Mouse (Mus musculus) small intestine, adult 2 months (tissue): ENCODE measurements around the gene Tnni1. TPM values are rescaled to one million over a fixed set of nuclear protein-coding genes. Genes with fewer than 3 reads are reported as not detected.
A peak's percentile ranks its signal among the peaks of the same experiment; 100 is the strongest.

Source experiments
- H3K27ac ChIP-seq: fragments of 200-500 bp; 2 replicates; pipeline ENCODE4 v1.5.1; 2012; ENCODE audit warnings: low read depth, low read length, control low read depth, inconsistent platforms; ENCODE audit not compliant: insufficient read depth
- H3K27me3 ChIP-seq: fragments of 200-500 bp; 2 replicates; pipeline ENCODE4 v1.6.1; 2012; ENCODE audit warnings: mild to moderate bottlenecking, moderate library complexity, low read length, inconsistent platforms; ENCODE audit not compliant: control insufficient read depth, insufficient read depth
- H3K36me3 ChIP-seq: fragments of 200-500 bp; 2 replicates; pipeline ENCODE4 v1.6.1; 2012; ENCODE audit warnings: mild to moderate bottlenecking, low read length, control low read depth, inconsistent platforms; ENCODE audit not compliant: control insufficient read depth, insufficient read depth
- H3K4me1 ChIP-seq: fragments of 200-500 bp; 2 replicates; pipeline ENCODE4 v1.6.1; 2012; ENCODE audit warnings: low read length, inconsistent platforms, mixed read lengths; ENCODE audit not compliant: control insufficient read depth, insufficient read depth, insufficient read length
- H3K4me3 ChIP-seq: fragments of 200-500 bp; 2 replicates; pipeline ENCODE4 v1.5.1; 2012; ENCODE audit warnings: low read depth, mild to moderate bottlenecking, control low read depth, inconsistent platforms, low read length, moderate library complexity
- CTCF ChIP-seq: fragments of 200-500 bp; IDR thresholded peaks from 2 replicates; pipeline ENCODE4 v1.5.1; 2012; ENCODE audit warnings: low read depth, mild to moderate bottlenecking, control low read depth, inconsistent platforms, low read length, moderate library complexity, mixed read lengths; ENCODE audit not compliant: insufficient replicate concordance, insufficient read length; ENCODE audit errors: extremely low read depth
- POLR2A ChIP-seq: fragments of 200-500 bp; IDR thresholded peaks from 2 replicates; pipeline ENCODE4 v1.6.1; 2012; ENCODE audit warnings: low read depth, mild to moderate bottlenecking, control low read depth, inconsistent platforms, low read length, moderate library complexity
- WGBS: fragments of 180-500 bp; shearing (Covaris S2); methylation state at CpG from one replicate; pipeline ENCODE4 v1.1.7; 2018; 5-methylcytosine and 5-hydroxymethylcytosine counted together
- polyA plus RNA-seq: library from polyadenylated mRNA; depleted of rRNA; stranded (reverse); fragments of >200 nt; gene quantifications from 2 replicates; pipeline ENCODE4 v1.2.3, GENCODE M21; 2012

Tnni1 gene
- polyA plus RNA-seq, 1 experiment, result 0.42 TPM

- H3K36me3 ChIP-seq, result peaks cover 2% of the 10 kb centered on the region; the same call in 1 of the 2 replicates
- TF ChIP-seq POLR2A (no peak), CTCF (no peak)
- WGBS, result 73% methylated on average over 6 of the region's 6 CpGs
- no peaks in the 10 kb centered on the region for H3K27me3 ChIP-seq
- H3K27ac ChIP-seq, result peak overlapping the region; percentile 67; the same call in 1 of the 2 replicates
- H3K4me3 ChIP-seq, result no peak overlapping the region
- peaks cover 3% of the 10 kb centered on the region; the same call in 1 of the 2 replicates for H3K4me1 ChIP-seq
Measured at GRCm38 (mm10) chr1:135735460-135735859, 43.8 kb upstream of the Tnni1 start.

GRCm38 (mm10) chr1:135744987-135745386 is 34.2 kb upstream of the Tnni1 start:
- H3K4me3 ChIP-seq, result no peak overlapping the region
- TF ChIP-seq CTCF (no peak), POLR2A (no peak)
- no peaks in the 10 kb centered on the region; the same call in 1 of the 2 replicates for H3K4me1 ChIP-seq
- WGBS, result 91% methylated on average over 7 of the region's 7 CpGs
- H3K27me3 ChIP-seq, result no peaks in the 10 kb centered on the region
- H3K27ac ChIP-seq, result no peak overlapping the region
- peaks cover 11% of the 10 kb centered on the region; the same call in 1 of the 2 replicates for H3K36me3 ChIP-seq

- TF ChIP-seq CTCF (no peak), POLR2A (no peak)
- peaks cover 14% of the 10 kb centered on the region; the same call in 1 of the 2 replicates for H3K36me3 ChIP-seq
- WGBS, result 86% methylated on average over 4 of the region's 4 CpGs
Measured at GRCm38 (mm10) chr1:135746248-135746647, 33.0 kb upstream of the Tnni1 start.

GRCm38 (mm10) chr1:135752737-135753348 is 26.4 kb upstream of the Tnni1 start:
- WGBS, result 11% methylated on average over 10 of the region's 10 CpGs
- Histone ChIP-seq H3K4me3 (no peak overlapping the region), H3K4me1 (no peaks in the 10 kb centered on the region), H3K27ac (no peak overlapping the region), H3K27me3 (no peaks in the 10 kb centered on the region), H3K36me3 (peaks cover 4% of the 10 kb centered on the region; the same call in 1 of the 2 replicates)
- TF ChIP-seq CTCF (peak; percentile 99), POLR2A (no peak)

More at GRCm38 (mm10) chr1:135746248-135746647, 33.0 kb upstream of the Tnni1 start:
- no peak overlapping the region for H3K27ac ChIP-seq
- H3K4me1 ChIP-seq, result no peaks in the 10 kb centered on the region
- H3K27me3 ChIP-seq, result no peaks in the 10 kb centered on the region
- no peak overlapping the region for H3K4me3 ChIP-seq

GRCm38 (mm10) chr1:135755287-135755686 is 23.9 kb upstream of the Tnni1 start:
- WGBS, result 65% methylated on average over 9 of the region's 9 CpGs
- no peak for TF ChIP-seq CTCF
- TF ChIP-seq POLR2A, result no peak
- Histone ChIP-seq H3K36me3 (peaks cover 3% of the 10 kb centered on the region; the same call in 1 of the 2 replicates), H3K4me1 (no peaks in the 10 kb centered on the region), H3K4me3 (no peak overlapping the region), H3K27me3 (no peaks in the 10 kb centered on the region), H3K27ac (no peak overlapping the region)

- Histone ChIP-seq H3K4me3 (no peak overlapping the region), H3K27ac (no peak overlapping the region), H3K27me3 (no peaks in the 10 kb centered on the region), H3K4me1 (no peaks in the 10 kb centered on the region), H3K36me3 (peaks cover 1% of the 10 kb centered on the region; the same call in 1 of the 2 replicates)
- TF ChIP-seq POLR2A (no peak), CTCF (no peak)
- 65% methylated on average over 3 of the region's 3 CpGs for WGBS
Measured at GRCm38 (mm10) chr1:135755913-135756312, 23.3 kb upstream of the Tnni1 start.

GRCm38 (mm10) chr1:135757287-135757686 is 21.9 kb upstream of the Tnni1 start:
- no peaks in the 10 kb centered on the region for H3K4me1 ChIP-seq
- no peaks in the 10 kb centered on the region for H3K36me3 ChIP-seq
- TF ChIP-seq CTCF (no peak), POLR2A (no peak)
- H3K4me3 ChIP-seq, result no peak overlapping the region
- whole genome bisulfite sequencing, result 76% methylated on average over 8 of the region's 8 CpGs
- no peak overlapping the region for H3K27ac ChIP-seq
- H3K27me3 ChIP-seq, result no peaks in the 10 kb centered on the region

- TF ChIP-seq POLR2A (no peak), CTCF (no peak)
- H3K27ac ChIP-seq, result no peak overlapping the region
- WGBS, result 75% methylated on average over 4 of the region's 4 CpGs
Measured at GRCm38 (mm10) chr1:135759685-135760084, 19.5 kb upstream of the Tnni1 start.

More at GRCm38 (mm10) chr1:135759685-135760084, 19.5 kb upstream of the Tnni1 start:
- Histone ChIP-seq H3K4me1 (no peaks in the 10 kb centered on the region), H3K36me3 (no peaks in the 10 kb centered on the region), H3K27me3 (no peaks in the 10 kb centered on the region), H3K4me3 (no peak overlapping the region)
